ENCODE assay signal across 9 mouse cellular contexts in genomic region chr11:61949315-61949714, GRCm38 (mm10). TPM values are rescaled to one million over a fixed set of nuclear protein-coding genes. Genes with fewer than 3 reads are reported as not detected.
A peak's percentile ranks its signal among the peaks of the same experiment; 100 is the strongest.
DNase-seq lines count a peak whose midpoint lies in the region; ATAC-seq and TF ChIP-seq lines count a peak whose summit lies in the region.
"Had no signal": no experiment of that assay in that cellular context is flagged by ENCODE, and none has a peak within 500 bp of the region (broad histone marks: within the 10 kb centered on the region; RNA-seq: fewer than 3 reads in every experiment).

No protein-coding gene starts in this region.

- TF ChIP-seq POLR2A in limb, embryonic 14.5 days (IDR thresholded peaks at IDR 0.05; ENCODE audit: borderline replicate concordance, extremely low read depth, insufficient read depth, insufficient read length), result no peak

- intact Hi-C loops in heart, postnatal 14 days (cut with DNase I), result no loop called here

- under 1% methylated on average over 3 of the region's 3 CpGs for WGBS in limb, embryonic 14.5 days

- no peak overlapping the region for H3K4me2 ChIP-seq in limb, embryonic 14.5 days (replicated peaks; ENCODE audit: low read depth, low read length, severe bottlenecking)

- H3K36me3 ChIP-seq in limb, embryonic 14.5 days (ENCODE audit: control insufficient read depth, insufficient read depth, low read length), result no peaks in the 10 kb centered on the region

- H3K4me3 ChIP-seq in limb, embryonic 14.5 days (replicated peaks; ENCODE audit: low read length), result no peak overlapping the region
- H3K4me3 ChIP-seq: myocyte had no signal

- no peak overlapping the region for H3K9ac ChIP-seq in limb, embryonic 14.5 days (ENCODE audit: low read depth, low read length, severe bottlenecking)

- no peak for ATAC-seq in CD4-positive, CD25-positive, alpha-beta regulatory T cell, adult 4 months
- no peak for ATAC-seq in limb, embryonic 14.5 days (ENCODE audit: low FRiP score, low read depth)

- no peaks in the 10 kb centered on the region for H3K9me3 ChIP-seq in limb, embryonic 14.5 days (ENCODE audit: control insufficient read depth, low read length)

- DNase-seq in CD4-positive, CD25-positive, alpha-beta regulatory T cell, adult 2 months (ENCODE audit: low read depth, low spot score), result peak; percentile 74
- DNase-seq in left cerebral cortex, adult 18-20 months (ENCODE audit: low spot score in 2 of 2), result peak; percentile 53 to 64
- no peak for DNase-seq in left cerebral cortex, adult 8-10 months (ENCODE audit: low spot score in 2 of 2)
- DNase-seq in adrenal gland, postnatal 25 days, result peak; percentile 18
- DNase-seq in heart, postnatal 14 days, result peak; percentile 54 to 67
- DNase-seq in limb, embryonic 14.5 days (ENCODE audit: low spot score), result peak; percentile 65
- peak; percentile 65 to 75 for DNase-seq in right cerebral cortex, postnatal 10 days (ENCODE audit: low spot score in 2 of 2)

- no peaks in the 10 kb centered on the region for H3K27me3 ChIP-seq in limb, embryonic 14.5 days (ENCODE audit: control insufficient read depth, insufficient read depth, low read length)

- no peak overlapping the region for H3K27ac ChIP-seq in limb, embryonic 14.5 days (replicated peaks; ENCODE audit: low read depth, low read length)

- H3K4me1 ChIP-seq in limb, embryonic 14.5 days (ENCODE audit: control insufficient read depth, insufficient read depth, low read length), result no peaks in the 10 kb centered on the region

RNA-seq across cellular contexts. Expression of gene Specc1, which starts 7.2 kb away (rescaled TPM):
- 1 to 10 TPM; 2.9 to 3.5 TPM for polyA plus RNA-seq in CD4-positive, CD25-positive, alpha-beta regulatory T cell, adult 4 months (2017; shearing (Covaris generic))
- total RNA-seq in left cerebral cortex, adult 18-20 months (2021), result 10 to 100 TPM; 72.9 to 77.6 TPM
- 10 to 100 TPM; 65.3 to 75.0 (median 70.4) TPM for total RNA-seq in left cerebral cortex, adult 8-10 months (2022)
- 8.9 and 9.7 TPM in 2 replicates for total RNA-seq in adrenal gland, postnatal 25 days (2021)
- total RNA-seq in heart, postnatal 14 days (2021), result 10 to 100 TPM; 21.2 to 23.5 TPM
- polyA plus RNA-seq in limb, embryonic 14.5 days (2012; rRNA removed), result 8.0 and 8.7 TPM in 2 replicates
- 8.9 and 9.9 TPM in 2 replicates for polyA plus RNA-seq in limb, embryonic 14.5 days (2014; fragmentation: Nextera tagmentation; extraction: Ambion mirVana)

RNA-seq across cellular contexts. Expression of gene Akap10, which starts 19.3 kb away (rescaled TPM):
- polyA plus RNA-seq in CD4-positive, CD25-positive, alpha-beta regulatory T cell, adult 4 months (2017; shearing (Covaris generic)), result 10 to 100 TPM; 27.8 to 30.4 TPM
- 10 to 100 TPM; 32.2 to 32.7 TPM for total RNA-seq in left cerebral cortex, adult 18-20 months (2021)
- 10 to 100 TPM; 31.8 to 34.0 (median 33.0) TPM for total RNA-seq in left cerebral cortex, adult 8-10 months (2022)
- total RNA-seq in adrenal gland, postnatal 25 days (2021), result 28.2 and 33.5 TPM in 2 replicates
- 10 to 100 TPM; 14.7 to 15.6 TPM for total RNA-seq in heart, postnatal 14 days (2021)
- 16.9 and 18.2 TPM in 2 replicates for polyA plus RNA-seq in limb, embryonic 14.5 days (2012; rRNA removed)
- 15.8 and 16.4 TPM in 2 replicates for polyA plus RNA-seq in limb, embryonic 14.5 days (2014; fragmentation: Nextera tagmentation; extraction: Ambion mirVana)

Comparison
In these comparisons a context has a peak if more than half of its experiments do, and no peak if none do; other contexts are left out.
1. DNase-seq: peak in CD4-positive, CD25-positive, alpha-beta regulatory T cell, adult 2 months (single experiment), left cerebral cortex, adult 18-20 months (2 of 2), adrenal gland, postnatal 25 days (single experiment), heart, postnatal 14 days (2 of 2), limb, embryonic 14.5 days (single experiment) and right cerebral cortex, postnatal 10 days (2 of 2); none in left cerebral cortex, adult 8-10 months (0 of 2).